Mouse (Mus musculus): ENCODE measurements around the gene Gm973.

DNA sequence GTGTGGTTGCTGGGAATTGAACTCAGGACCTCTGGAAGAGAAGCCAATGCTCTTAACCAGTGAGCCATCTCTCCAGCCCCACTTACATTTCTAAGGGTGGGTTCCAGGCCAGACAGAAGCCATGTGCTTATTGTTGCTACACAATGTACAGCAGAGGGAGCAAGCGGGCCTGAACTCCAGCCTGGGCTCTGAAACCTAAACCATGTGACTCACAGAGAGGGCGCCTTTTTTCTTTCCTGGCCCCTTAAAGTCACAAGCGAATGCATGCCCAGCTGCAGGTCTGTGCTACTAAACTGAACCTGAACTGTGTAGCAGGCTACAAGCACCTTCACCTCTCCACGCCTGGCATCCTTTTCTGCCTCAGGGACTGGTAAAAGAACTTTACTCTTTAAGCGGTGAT is 92.9 kb downstream of the Gm973 start:
- TF ChIP-seq POLR2A (IDR thresholded peaks at IDR 0.05; ENCODE audit: borderline replicate concordance, low read depth, low read length): no peak
- no peak for TF ChIP-seq CTCF (IDR thresholded peaks at IDR 0.05; ENCODE audit: low read depth, low read length)

Measured in bone marrow macrophage, adult 2 months (primary cell).